Mouse (Mus musculus): ENCODE measurements around the gene Psd4. TPM values are rescaled to one million over a fixed set of nuclear protein-coding genes. Genes with fewer than 3 reads are reported as not detected.

The Psd4 gene
- polyA plus RNA-seq, 2 experiments, result 3.8 to 4.5 TPM

DNA sequence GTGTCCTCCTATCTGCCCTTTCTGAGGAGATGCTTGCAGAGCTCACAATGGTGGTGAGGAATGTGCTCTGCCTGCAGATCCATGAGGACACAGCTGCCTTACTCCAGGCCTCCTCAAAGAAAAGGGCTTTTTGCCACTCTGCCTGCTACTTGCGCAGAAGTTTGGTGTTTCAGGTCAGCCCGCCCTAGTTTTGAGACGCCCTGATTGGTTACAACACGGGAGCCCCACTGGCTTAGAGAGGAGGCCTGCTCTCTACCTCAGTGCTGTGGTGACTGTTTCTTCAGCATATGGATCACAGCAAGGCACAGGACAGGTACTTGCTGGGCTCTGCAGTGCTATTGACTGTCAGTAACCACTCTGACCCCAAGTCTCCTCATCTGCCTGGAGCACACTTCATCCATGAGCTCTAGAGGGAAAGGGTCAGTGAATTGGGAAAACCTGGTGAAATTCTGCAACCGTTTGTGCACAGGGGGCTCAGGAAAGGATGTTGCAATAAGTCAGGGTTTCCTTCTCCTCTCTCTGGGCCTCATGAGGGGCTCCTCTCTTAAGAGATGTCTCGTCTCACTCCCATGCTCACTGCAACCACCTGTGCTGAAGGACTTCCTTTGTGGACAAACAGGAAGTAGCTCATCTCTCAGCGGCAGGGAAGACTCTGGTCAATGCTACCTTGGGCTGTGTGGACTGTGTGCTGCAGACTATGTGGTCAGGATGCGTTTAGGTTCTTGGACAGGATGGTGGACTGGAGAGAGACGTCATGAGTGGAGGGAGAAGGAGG, 15.3 kb downstream of the Psd4 start:
- H3K4me3 ChIP-seq (replicated peaks; ENCODE audit: low read length), result no peak overlapping the region
- no peaks in the 10 kb centered on the region for H3K9me3 ChIP-seq (ENCODE audit: control insufficient read depth, low read length)
- H3K9ac ChIP-seq (ENCODE audit: low read depth, low read length, severe bottlenecking), result no peak overlapping the region
- ATAC-seq (ENCODE audit: low FRiP score, low read depth) (no peak), DNase-seq (ENCODE audit: low spot score) (no peak)
- 80% methylated on average over 9 of the region's 9 CpGs for WGBS
- no peak for TF ChIP-seq POLR2A (IDR thresholded peaks at IDR 0.05; ENCODE audit: borderline replicate concordance, extremely low read depth, insufficient read depth, insufficient read length)
- H3K36me3 ChIP-seq (ENCODE audit: control insufficient read depth, insufficient read depth, low read length), result no peaks in the 10 kb centered on the region
- H3K27me3 ChIP-seq (ENCODE audit: control insufficient read depth, insufficient read depth, low read length), result no peaks in the 10 kb centered on the region
- peaks cover 4% of the 10 kb centered on the region; the same call in 1 of the 2 replicates for H3K4me1 ChIP-seq (ENCODE audit: control insufficient read depth, insufficient read depth, low read length)
- H3K4me2 ChIP-seq (replicated peaks; ENCODE audit: low read depth, low read length, severe bottlenecking), result no peak overlapping the region
- H3K27ac ChIP-seq (replicated peaks; ENCODE audit: low read depth, low read length), result no peak overlapping the region

GRCm38 (mm10) chr2:24383636-24384035, 16.3 kb downstream of the Psd4 start:
- Histone ChIP-seq H3K9me3 (ENCODE audit: control insufficient read depth, low read length) (no peaks in the 10 kb centered on the region), H3K27ac (replicated peaks; ENCODE audit: low read depth, low read length) (no peak overlapping the region), H3K36me3 (ENCODE audit: control insufficient read depth, insufficient read depth, low read length) (no peaks in the 10 kb centered on the region), H3K9ac (ENCODE audit: low read depth, low read length, severe bottlenecking) (no peak overlapping the region), H3K27me3 (ENCODE audit: control insufficient read depth, insufficient read depth, low read length) (no peaks in the 10 kb centered on the region), H3K4me2 (replicated peaks; ENCODE audit: low read depth, low read length, severe bottlenecking) (no peak overlapping the region), H3K4me3 (replicated peaks; ENCODE audit: low read length) (no peak overlapping the region), H3K4me1 (ENCODE audit: control insufficient read depth, insufficient read depth, low read length) (peaks cover 4% of the 10 kb centered on the region; the same call in 1 of the 2 replicates)
- WGBS, result 75% methylated on average over 3 of the region's 3 CpGs
- DNase-seq (ENCODE audit: low spot score), result no peak
- no peak for ATAC-seq (ENCODE audit: low FRiP score, low read depth)
- TF ChIP-seq POLR2A (IDR thresholded peaks at IDR 0.05; ENCODE audit: borderline replicate concordance, extremely low read depth, insufficient read depth, insufficient read length), result no peak

GRCm38 (mm10) chr2:24384393-24384792, 17.0 kb downstream of the Psd4 start:
- TF ChIP-seq POLR2A (IDR thresholded peaks at IDR 0.05; ENCODE audit: borderline replicate concordance, extremely low read depth, insufficient read depth, insufficient read length), result no peak
- H3K27ac ChIP-seq (replicated peaks; ENCODE audit: low read depth, low read length), result no peak overlapping the region
- H3K4me2 ChIP-seq (replicated peaks; ENCODE audit: low read depth, low read length, severe bottlenecking), result no peak overlapping the region
- no peaks in the 10 kb centered on the region for H3K27me3 ChIP-seq (ENCODE audit: control insufficient read depth, insufficient read depth, low read length)
- no peak for DNase-seq (ENCODE audit: low spot score)
- no peak overlapping the region for H3K9ac ChIP-seq (ENCODE audit: low read depth, low read length, severe bottlenecking)
- no peak overlapping the region for H3K4me3 ChIP-seq (replicated peaks; ENCODE audit: low read length)
- H3K4me1 ChIP-seq (ENCODE audit: control insufficient read depth, insufficient read depth, low read length), result peaks cover 4% of the 10 kb centered on the region; the same call in 1 of the 2 replicates
- no peak for ATAC-seq (ENCODE audit: low FRiP score, low read depth)
- H3K9me3 ChIP-seq (ENCODE audit: control insufficient read depth, low read length), result no peaks in the 10 kb centered on the region
- H3K36me3 ChIP-seq (ENCODE audit: control insufficient read depth, insufficient read depth, low read length), result no peaks in the 10 kb centered on the region

- Histone ChIP-seq H3K4me2 (replicated peaks; ENCODE audit: low read depth, low read length, severe bottlenecking) (no peak overlapping the region), H3K4me3 (replicated peaks; ENCODE audit: low read length) (no peak overlapping the region), H3K36me3 (ENCODE audit: control insufficient read depth, insufficient read depth, low read length) (no peaks in the 10 kb centered on the region), H3K9ac (ENCODE audit: low read depth, low read length, severe bottlenecking) (no peak overlapping the region), H3K27me3 (ENCODE audit: control insufficient read depth, insufficient read depth, low read length) (no peaks in the 10 kb centered on the region), H3K4me1 (ENCODE audit: control insufficient read depth, insufficient read depth, low read length) (peaks cover 4% of the 10 kb centered on the region; the same call in 1 of the 2 replicates), H3K9me3 (ENCODE audit: control insufficient read depth, low read length) (no peaks in the 10 kb centered on the region), H3K27ac (replicated peaks; ENCODE audit: low read depth, low read length) (no peak overlapping the region)
- no peak for ATAC-seq (ENCODE audit: low FRiP score, low read depth)
- 72% methylated on average over 14 of the region's 14 CpGs for WGBS
- no peak for DNase-seq (ENCODE audit: low spot score)
- TF ChIP-seq POLR2A (IDR thresholded peaks at IDR 0.05; ENCODE audit: borderline replicate concordance, extremely low read depth, insufficient read depth, insufficient read length), result no peak
These were observed 18.0 kb downstream of the Psd4 start for GRCm38 (mm10) chr2:24385111-24385961.

DNA sequence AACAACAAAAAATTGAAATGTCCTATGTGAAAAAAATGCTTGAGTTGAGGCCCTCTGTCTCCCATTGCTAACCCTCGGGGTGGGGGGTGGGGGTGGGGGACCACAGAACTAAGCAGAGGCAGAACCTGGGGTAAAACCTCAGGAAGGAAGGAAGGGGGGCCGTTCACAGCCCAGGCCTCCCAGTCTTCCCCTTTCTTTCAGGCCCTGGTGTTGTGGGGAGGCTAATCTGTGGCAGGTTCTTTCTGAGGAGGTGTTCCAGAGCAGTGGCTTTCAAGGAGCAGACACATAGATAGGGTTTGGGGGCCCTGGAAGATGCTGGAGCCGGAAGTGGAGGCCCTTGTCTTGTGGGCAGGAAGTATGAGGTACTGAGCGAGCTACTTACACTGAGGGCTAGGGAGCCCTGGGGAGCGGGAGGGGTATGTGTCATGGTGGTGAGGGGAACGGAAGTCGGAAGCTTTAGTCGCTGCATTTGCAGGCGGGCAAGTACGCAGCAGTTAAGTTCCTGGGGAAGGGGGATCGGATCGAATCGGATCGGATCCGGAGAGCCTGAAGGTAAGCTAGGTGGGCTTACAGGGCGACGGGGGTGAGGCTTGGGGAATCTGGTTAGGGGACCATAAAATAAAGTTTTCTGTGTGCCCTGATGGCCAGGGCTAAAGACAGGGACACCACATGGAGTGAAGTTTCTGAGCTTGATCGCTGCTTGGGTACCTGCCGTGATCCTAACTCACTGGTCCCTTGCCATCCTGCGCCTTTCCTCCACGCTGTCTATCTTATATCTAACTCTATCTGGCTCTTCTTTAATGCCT, 19.0 kb downstream of the Psd4 start:
- H3K4me1 ChIP-seq (ENCODE audit: control insufficient read depth, insufficient read depth, low read length), result peaks cover 4% of the 10 kb centered on the region; the same call in 1 of the 2 replicates
- WGBS, result 88% methylated on average over 21 of the region's 21 CpGs
- no peaks in the 10 kb centered on the region for H3K9me3 ChIP-seq (ENCODE audit: control insufficient read depth, low read length)
- H3K27ac ChIP-seq (replicated peaks; ENCODE audit: low read depth, low read length), result no peak overlapping the region
- DNase-seq (ENCODE audit: low spot score), result no peak
- H3K4me2 ChIP-seq (replicated peaks; ENCODE audit: low read depth, low read length, severe bottlenecking), result no peak overlapping the region
- no peak for TF ChIP-seq POLR2A (IDR thresholded peaks at IDR 0.05; ENCODE audit: borderline replicate concordance, extremely low read depth, insufficient read depth, insufficient read length)
- H3K27me3 ChIP-seq (ENCODE audit: control insufficient read depth, insufficient read depth, low read length), result no peaks in the 10 kb centered on the region
- ATAC-seq (ENCODE audit: low FRiP score, low read depth), result no peak
- H3K9ac ChIP-seq (ENCODE audit: low read depth, low read length, severe bottlenecking), result no peak overlapping the region
- no peaks in the 10 kb centered on the region for H3K36me3 ChIP-seq (ENCODE audit: control insufficient read depth, insufficient read depth, low read length)
- H3K4me3 ChIP-seq (replicated peaks; ENCODE audit: low read length), result no peak overlapping the region

All from limb, embryonic 14.5 days (tissue).